Mouse (Mus musculus) liver, postnatal 0 days (tissue): ENCODE measurements around the gene Fmo4. TPM values are rescaled to one million over a fixed set of nuclear protein-coding genes. Genes with fewer than 3 reads are reported as not detected.
"Not testable (repeated sequence)": the region's sequence is repeated elsewhere in the genome, so short reads cannot be mapped to it uniquely, and the experiment has no call there.

Experiments used
- ATAC-seq: fragments of 200-750 bp; cut with Nextera tagmentation; 2 replicates; pipeline ENCODE4 v1.8.0; 2017; ENCODE audit warnings: mild to moderate bottlenecking, moderate library complexity
- DNase-seq: peaks from one replicate; pipeline ENCODE4 v3.0.0-alpha.2; 2016
- H3K27ac ChIP-seq: fragments of 300-500 bp; sonication (generic); 2 replicates; pipeline ENCODE4 v1.5.1; 2014; ENCODE audit warnings: antibody characterized with exemption, moderate library complexity, mild to moderate bottlenecking, low read depth
- H3K27me3 ChIP-seq: fragments of 300-500 bp; sonication (generic); 2 replicates; pipeline ENCODE4 v1.6.1; 2014; ENCODE audit warnings: low read length, control low read depth, mixed read lengths; ENCODE audit not compliant: insufficient read depth
- H3K36me3 ChIP-seq: fragments of 300-500 bp; sonication (generic); replicated peaks from 2 replicates; pipeline ENCODE4 v1.6.1; 2014; ENCODE audit warnings: mild to moderate bottlenecking, control low read depth, low read length, moderate library complexity, mixed read lengths; ENCODE audit not compliant: insufficient read depth
- H3K4me1 ChIP-seq: fragments of 300-500 bp; sonication (generic); 2 replicates; pipeline ENCODE4 v1.6.1; 2014; ENCODE audit warnings: antibody characterized with exemption, mild to moderate bottlenecking, control low read depth; ENCODE audit not compliant: insufficient read depth
- H3K4me2 ChIP-seq: fragments of 300-500 bp; sonication (generic); 2 replicates; pipeline ENCODE4 v1.6.1; 2014; ENCODE audit warnings: low read depth, mild to moderate bottlenecking, low read length, moderate library complexity, mixed read lengths
- H3K4me3 ChIP-seq: fragments of 300-500 bp; sonication (generic); 2 replicates; pipeline ENCODE4 v1.5.1; 2014; ENCODE audit warnings: low read depth, low read length
- H3K9ac ChIP-seq: fragments of 300-500 bp; sonication (generic); replicated peaks from 2 replicates; pipeline ENCODE4 v1.6.1; 2014; ENCODE audit warnings: mild to moderate bottlenecking, moderate library complexity
- H3K9me3 ChIP-seq: fragments of 300-500 bp; sonication (generic); 2 replicates; pipeline ENCODE4 v1.6.1; 2016; ENCODE audit warnings: mild to moderate bottlenecking, control low read depth, low read length, mixed read lengths
- CTCF ChIP-seq: sonication (generic); IDR thresholded peaks from 2 replicates; pipeline ENCODE4 v1.5.1; 2016; ENCODE audit warnings: antibody characterized with exemption, low read depth
- EP300 ChIP-seq: IDR thresholded peaks from 2 replicates; pipeline ENCODE4 v1.6.1; 2016; ENCODE audit warnings: antibody characterized with exemption, low read depth, mild to moderate bottlenecking
- WGBS: fragments of 180-500 bp; shearing (Covaris S2); extraction: QIAGEN DNeasy Blood & Tissue Kit; methylation state at CpG from one replicate; pipeline ENCODE4 v1.1.7; 2014; ENCODE audit not compliant: insufficient replicate concordance; 5-methylcytosine and 5-hydroxymethylcytosine counted together
- polyA plus RNA-seq: library from polyadenylated mRNA; unstranded; fragments of >200 nt; fragmentation: Nextera tagmentation; extraction: Ambion mirVana; gene quantifications from 2 replicates; pipeline ENCODE4 v1.2.1, GENCODE M21; 2015

Fmo4 gene
- polyA plus RNA-seq, 1 experiment from 2014 or later: 6.0 TPM

- no peaks in the 10 kb centered on the region for H3K9me3 ChIP-seq
- no peak overlapping the region for H3K4me2 ChIP-seq
- no peaks in the 10 kb centered on the region for H3K4me1 ChIP-seq
- no peaks in the 10 kb centered on the region for H3K27me3 ChIP-seq
- no peaks in the 10 kb centered on the region for H3K36me3 ChIP-seq
- no peak overlapping the region for H3K4me3 ChIP-seq
- no peak overlapping the region for H3K9ac ChIP-seq
- TF ChIP-seq EP300: no peak
- ATAC-seq (no peak), DNase-seq (no peak)
- WGBS: 70% methylated on average over 5 of the region's 5 CpGs
- H3K27ac ChIP-seq: no peak overlapping the region
Observed at GRCm38 (mm10) chr1:162807441-162807840, 6.3 kb downstream of the Fmo4 start.

- ATAC-seq (no peak), DNase-seq (no peak)
- H3K9me3 ChIP-seq: no peaks in the 10 kb centered on the region
- no peak overlapping the region for H3K9ac ChIP-seq
- 62% methylated on average over 5 of the region's 5 CpGs for WGBS
- no peak overlapping the region for H3K4me2 ChIP-seq
- TF ChIP-seq EP300 (no peak), CTCF (0 out of 2 replicates have a peak, but pooled peaks have one; percentile 12)
- no peak overlapping the region for H3K27ac ChIP-seq
- H3K4me1 ChIP-seq: no peaks in the 10 kb centered on the region
- no peak overlapping the region for H3K4me3 ChIP-seq
- H3K27me3 ChIP-seq: no peaks in the 10 kb centered on the region
- H3K36me3 ChIP-seq: no peaks in the 10 kb centered on the region
Observed at GRCm38 (mm10) chr1:162805011-162805410, 8.8 kb downstream of the Fmo4 start.

- Histone ChIP-seq H3K4me2 (no peak overlapping the region), H3K27ac (no peak overlapping the region), H3K4me1 (no peaks in the 10 kb centered on the region), H3K9me3 (no peaks in the 10 kb centered on the region), H3K9ac (no peak overlapping the region), H3K4me3 (no peak overlapping the region), H3K27me3 (no peaks in the 10 kb centered on the region), H3K36me3 (no peaks in the 10 kb centered on the region)
- TF ChIP-seq CTCF (no peak), EP300 (no peak)
- no peak for ATAC-seq
- DNase-seq: no peak
Observed at GRCm38 (mm10) chr1:162796441-162796840, 17.3 kb downstream of the Fmo4 start.

- DNase-seq (no peak), ATAC-seq (no peak)
- 61% methylated on average over 7 of the region's 7 CpGs for WGBS
- TF ChIP-seq CTCF (no peak), EP300 (no peak)
- Histone ChIP-seq H3K9ac (no peak overlapping the region), H3K27me3 (no peaks in the 10 kb centered on the region), H3K27ac (no peak overlapping the region), H3K4me2 (no peak overlapping the region), H3K36me3 (no peaks in the 10 kb centered on the region), H3K4me1 (no peaks in the 10 kb centered on the region), H3K4me3 (no peak overlapping the region), H3K9me3 (no peaks in the 10 kb centered on the region)
Observed at GRCm38 (mm10) chr1:162792306-162793044, 21.3 kb downstream of the Fmo4 start.

GRCm38 (mm10) chr1:162785222-162785621, 28.6 kb downstream of the Fmo4 start:
- no peaks in the 10 kb centered on the region for H3K9me3 ChIP-seq
- H3K4me1 ChIP-seq: no peaks in the 10 kb centered on the region
- H3K9ac ChIP-seq: no peak overlapping the region
- H3K27ac ChIP-seq: no peak overlapping the region
- TF ChIP-seq CTCF (no peak), EP300 (no peak)
- no peak for ATAC-seq
- no peak for DNase-seq
- H3K36me3 ChIP-seq: no peaks in the 10 kb centered on the region
- H3K27me3 ChIP-seq: no peaks in the 10 kb centered on the region
- 72% methylated on average over 4 of the region's 4 CpGs for WGBS
- no peak overlapping the region for H3K4me2 ChIP-seq
- H3K4me3 ChIP-seq: no peak overlapping the region

- WGBS: 80% methylated on average over 7 of the region's 7 CpGs
- H3K4me3 ChIP-seq: no peak overlapping the region
- ATAC-seq: no peak
- H3K27me3 ChIP-seq: no peaks in the 10 kb centered on the region
- H3K4me2 ChIP-seq: no peak overlapping the region
- TF ChIP-seq EP300: no peak
- TF ChIP-seq CTCF: no peak
- DNase-seq: no peak
- H3K4me1 ChIP-seq: no peaks in the 10 kb centered on the region
- H3K36me3 ChIP-seq: no peaks in the 10 kb centered on the region
- no peak overlapping the region for H3K9ac ChIP-seq
- H3K9me3 ChIP-seq: no peaks in the 10 kb centered on the region
- no peak overlapping the region for H3K27ac ChIP-seq
Observed at GRCm38 (mm10) chr1:162783669-162784248, 30.0 kb downstream of the Fmo4 start.

- not testable (repeated sequence) for H3K27ac ChIP-seq, H3K27me3 ChIP-seq, H3K9me3 ChIP-seq, H3K4me2 ChIP-seq, H3K4me3 ChIP-seq, H3K36me3 ChIP-seq, H3K4me1 ChIP-seq, DNase-seq, H3K9ac ChIP-seq, ATAC-seq
- 89% methylated on average over 2 of the region's 2 CpGs for WGBS
Observed at GRCm38 (mm10) chr1:162781035-162781434, 32.7 kb downstream of the Fmo4 start.
